Mouse (Mus musculus): ENCODE measurements around the gene Ctnnbip1.

- no peak for TF ChIP-seq CTCF (IDR thresholded peaks at IDR 0.05; ENCODE audit: insufficient read depth, low read depth, low read length)
- no peak for TF ChIP-seq POLR2A (IDR thresholded peaks at IDR 0.05; ENCODE audit: insufficient read depth, low read depth, low read length)
Observed at GRCm38 (mm10) chr4:149557905-149558304, 39.9 kb downstream of the Ctnnbip1 start.
